30 mouse cellular contexts compared by ENCODE assay signal in genomic region chr6:90644965-90645364, GRCm38 (mm10). TPM values are rescaled to one million over a fixed set of nuclear protein-coding genes. Genes with fewer than 3 reads are reported as not detected.
DNase-seq lines count a peak whose midpoint lies in the region; ATAC-seq and TF ChIP-seq lines count a peak whose summit lies in the region.
"Had no signal": no experiment of that assay in that cellular context is flagged by ENCODE, and none has a peak within 500 bp of the region (broad histone marks: within the 10 kb centered on the region; RNA-seq: fewer than 3 reads in every experiment).

No protein-coding gene starts in this region.

- H3K27me3 ChIP-seq in forebrain, embryonic 13.5 days = no peaks in the 10 kb centered on the region
- H3K27me3 ChIP-seq in forebrain, embryonic 12.5 days = no peaks in the 10 kb centered on the region
- H3K27me3 ChIP-seq in hindbrain, postnatal 0 days (ENCODE audit: insufficient read depth, low read length) = no peaks in the 10 kb centered on the region
- no peaks in the 10 kb centered on the region for H3K27me3 ChIP-seq in hindbrain, embryonic 14.5 days (ENCODE audit: control insufficient read depth, insufficient read depth, low read length)
- no peaks in the 10 kb centered on the region for H3K27me3 ChIP-seq in neural tube, embryonic 13.5 days
- H3K27me3 ChIP-seq in neural tube, embryonic 15.5 days (replicated peaks) = no peaks in the 10 kb centered on the region
- H3K27me3 ChIP-seq: embryonic facial prominence, embryonic 13.5 days; forebrain, embryonic 15.5 days; heart, embryonic 12.5 days; limb, embryonic 15.5 days; liver, embryonic 13.5 days had no signal

- ATAC-seq in forebrain, embryonic 13.5 days = peak; percentile 36; the same call in 1 of the 2 replicates
- ATAC-seq in forebrain, embryonic 12.5 days (ENCODE audit: low FRiP score) = no peak
- ATAC-seq in hindbrain, postnatal 0 days = peak; percentile 68
- ATAC-seq in hindbrain, embryonic 14.5 days (ENCODE audit: low FRiP score) = no peak
- peak; percentile 50; the same call in 1 of the 2 replicates for ATAC-seq in neural tube, embryonic 13.5 days (ENCODE audit: low read depth)
- no peak for ATAC-seq in neural tube, embryonic 15.5 days (ENCODE audit: low FRiP score)
- ATAC-seq: forebrain, embryonic 15.5 days; inflammation-experienced regulatory T-cells, adult 6 months had no signal

- no peaks in the 10 kb centered on the region for H3K36me3 ChIP-seq in forebrain, embryonic 13.5 days (ENCODE audit: poor library complexity, severe bottlenecking)
- no peaks in the 10 kb centered on the region for H3K36me3 ChIP-seq in forebrain, embryonic 12.5 days (replicated peaks)
- no peaks in the 10 kb centered on the region for H3K36me3 ChIP-seq in hindbrain, postnatal 0 days (ENCODE audit: insufficient read depth, low read length)
- no peaks in the 10 kb centered on the region for H3K36me3 ChIP-seq in hindbrain, embryonic 14.5 days (replicated peaks; ENCODE audit: control insufficient read depth, insufficient read depth)
- no peaks in the 10 kb centered on the region for H3K36me3 ChIP-seq in neural tube, embryonic 13.5 days
- no peaks in the 10 kb centered on the region for H3K36me3 ChIP-seq in neural tube, embryonic 15.5 days
- H3K36me3 ChIP-seq: embryonic facial prominence, embryonic 13.5 days; forebrain, embryonic 15.5 days; limb, embryonic 10.5 days; limb, embryonic 15.5 days had no signal

- no peak overlapping the region for H3K27ac ChIP-seq in forebrain, embryonic 13.5 days
- H3K27ac ChIP-seq in forebrain, embryonic 12.5 days = no peak overlapping the region
- no peak overlapping the region for H3K27ac ChIP-seq in hindbrain, postnatal 0 days
- H3K27ac ChIP-seq in hindbrain, embryonic 14.5 days = no peak overlapping the region
- H3K27ac ChIP-seq in neural tube, embryonic 13.5 days (replicated peaks) = no peak overlapping the region
- no peak overlapping the region for H3K27ac ChIP-seq in neural tube, embryonic 15.5 days (replicated peaks)
- H3K27ac ChIP-seq: embryonic facial prominence, embryonic 13.5 days; forebrain, embryonic 15.5 days; heart, adult 2 months; limb, embryonic 15.5 days; liver, embryonic 13.5 days; stomach, postnatal 0 days had no signal

- 62% methylated on average over 4 of the region's 4 CpGs for WGBS in forebrain, embryonic 13.5 days
- WGBS in forebrain, embryonic 12.5 days = 79% methylated on average over 4 of the region's 4 CpGs
- 59% methylated on average over 4 of the region's 4 CpGs for WGBS in hindbrain, postnatal 0 days
- 70% methylated on average over 4 of the region's 4 CpGs for WGBS in hindbrain, embryonic 14.5 days
- 69% methylated on average over 4 of the region's 4 CpGs for WGBS in neural tube, embryonic 13.5 days
- WGBS in neural tube, embryonic 15.5 days = 68% methylated on average over 4 of the region's 4 CpGs

- peak; percentile 37 for DNase-seq in hindbrain, postnatal 0 days (ENCODE audit: low spot score)
- DNase-seq in hindbrain, embryonic 14.5 days (ENCODE audit: low spot score) = no peak
- DNase-seq in thymus, postnatal 25 days = no peak
- DNase-seq in right cerebral cortex, postnatal 10 days (ENCODE audit: low spot score in 2 of 2) = no peak
- DNase-seq: adrenal gland, postnatal 14 days; cerebellum, adult 11-12 months; cerebellum, adult 9-11 months; embryo, embryonic 11 days; heart, adult 2 months; kidney, adult 11 months; kidney, postnatal 14 days; layer of hippocampus, adult 9-11 months; liver, embryonic 13.5 days; lung, adult 2 months; lung, postnatal 36 days; right cerebral cortex, adult 18-20 months; right cerebral cortex, postnatal 4 days; thymus, adult 18-20 months; thymus, postnatal 36 days had no signal

- no peak for TF ChIP-seq CTCF in hindbrain, postnatal 0 days (IDR thresholded peaks at IDR 0.05; ENCODE audit: low read depth)

- no peak overlapping the region for H3K4me2 ChIP-seq in forebrain, embryonic 13.5 days
- H3K4me2 ChIP-seq in forebrain, embryonic 12.5 days = no peak overlapping the region
- no peak overlapping the region for H3K4me2 ChIP-seq in hindbrain, postnatal 0 days (ENCODE audit: low read depth, low read length)
- H3K4me2 ChIP-seq in hindbrain, embryonic 14.5 days (replicated peaks) = no peak overlapping the region
- no peak overlapping the region for H3K4me2 ChIP-seq in neural tube, embryonic 13.5 days
- H3K4me2 ChIP-seq in neural tube, embryonic 15.5 days = no peak overlapping the region
- H3K4me2 ChIP-seq: embryonic facial prominence, embryonic 13.5 days; forebrain, embryonic 15.5 days; heart, embryonic 12.5 days; limb, embryonic 15.5 days; liver, embryonic 13.5 days had no signal

- H3K9me3 ChIP-seq in forebrain, embryonic 13.5 days (replicated peaks) = no peaks in the 10 kb centered on the region
- H3K9me3 ChIP-seq in forebrain, embryonic 12.5 days = no peaks in the 10 kb centered on the region
- no peaks in the 10 kb centered on the region for H3K9me3 ChIP-seq in hindbrain, postnatal 0 days (ENCODE audit: low read length)
- H3K9me3 ChIP-seq in hindbrain, embryonic 14.5 days (ENCODE audit: control insufficient read depth, low read length) = 0 out of 2 replicates have a peak, but pooled peaks cover 4% of the 10 kb centered on the region
- no peaks in the 10 kb centered on the region for H3K9me3 ChIP-seq in neural tube, embryonic 13.5 days
- no peaks in the 10 kb centered on the region for H3K9me3 ChIP-seq in neural tube, embryonic 15.5 days (replicated peaks)
- H3K9me3 ChIP-seq: embryonic facial prominence, embryonic 13.5 days; forebrain, embryonic 15.5 days; limb, embryonic 10.5 days; limb, embryonic 15.5 days; liver, embryonic 13.5 days had no signal

- H3K4me1 ChIP-seq in forebrain, embryonic 13.5 days = peaks cover 9% of the 10 kb centered on the region
- peaks cover 8% of the 10 kb centered on the region; the same call in 1 of the 2 replicates for H3K4me1 ChIP-seq in forebrain, embryonic 12.5 days
- H3K4me1 ChIP-seq in hindbrain, postnatal 0 days (ENCODE audit: insufficient read depth, low read length) = 0 out of 2 replicates have a peak, but pooled peaks cover 2% of the 10 kb centered on the region
- peaks cover 10% of the 10 kb centered on the region; the same call in 1 of the 2 replicates for H3K4me1 ChIP-seq in hindbrain, embryonic 14.5 days (replicated peaks; ENCODE audit: control insufficient read depth, insufficient read depth, low read length)
- peaks cover 8% of the 10 kb centered on the region; the same call in 1 of the 2 replicates for H3K4me1 ChIP-seq in neural tube, embryonic 13.5 days (replicated peaks)
- H3K4me1 ChIP-seq in neural tube, embryonic 15.5 days = 0 out of 2 replicates have a peak, but pooled peaks cover 5% of the 10 kb centered on the region
- H3K4me1 ChIP-seq: embryonic facial prominence, embryonic 13.5 days; forebrain, embryonic 15.5 days; limb, embryonic 15.5 days had no signal

- H3K4me3 ChIP-seq in forebrain, embryonic 13.5 days = no peak overlapping the region
- no peak overlapping the region for H3K4me3 ChIP-seq in forebrain, embryonic 12.5 days (replicated peaks)
- H3K4me3 ChIP-seq in hindbrain, postnatal 0 days (ENCODE audit: low read length) = no peak overlapping the region
- no peak overlapping the region for H3K4me3 ChIP-seq in hindbrain, embryonic 14.5 days (replicated peaks; ENCODE audit: low read length)
- no peak overlapping the region for H3K4me3 ChIP-seq in neural tube, embryonic 13.5 days
- no peak overlapping the region for H3K4me3 ChIP-seq in neural tube, embryonic 15.5 days (replicated peaks)
- H3K4me3 ChIP-seq: embryonic facial prominence, embryonic 13.5 days; forebrain, embryonic 15.5 days; heart, adult 2 months; heart, embryonic 12.5 days; limb, embryonic 10.5 days; limb, embryonic 15.5 days; liver, embryonic 13.5 days had no signal

- H3K9ac ChIP-seq in forebrain, embryonic 13.5 days = no peak overlapping the region
- no peak overlapping the region for H3K9ac ChIP-seq in forebrain, embryonic 12.5 days
- H3K9ac ChIP-seq in hindbrain, postnatal 0 days (replicated peaks; ENCODE audit: low read length) = no peak overlapping the region
- H3K9ac ChIP-seq in hindbrain, embryonic 14.5 days = no peak overlapping the region
- no peak overlapping the region for H3K9ac ChIP-seq in neural tube, embryonic 13.5 days
- no peak overlapping the region for H3K9ac ChIP-seq in neural tube, embryonic 15.5 days (replicated peaks)
- H3K9ac ChIP-seq: embryonic facial prominence, embryonic 13.5 days; forebrain, embryonic 15.5 days; heart, embryonic 12.5 days; limb, embryonic 15.5 days; liver, embryonic 13.5 days had no signal

RNA-seq across cellular contexts. Expression of gene Slc41a3, which starts 40.4 kb away (rescaled TPM):
- polyA plus RNA-seq in forebrain, embryonic 13.5 days (2015; fragmentation: Nextera tagmentation; extraction: Ambion mirVana) = 1.7 and 1.9 TPM in 2 replicates
- 2.0 and 2.1 TPM in 2 replicates for polyA plus RNA-seq in forebrain, embryonic 12.5 days (2016; fragmentation: Nextera tagmentation; extraction: Ambion mirVana)
- total RNA-seq in hindbrain, postnatal 0 days (2014; rRNA removed) = 17.4 and 18.0 TPM in 2 replicates
- 17.1 and 17.6 TPM in 2 replicates for polyA plus RNA-seq in hindbrain, postnatal 0 days (2015; fragmentation: Nextera tagmentation; extraction: Ambion mirVana)
- polyA plus RNA-seq in hindbrain, embryonic 14.5 days (2014; fragmentation: Nextera tagmentation; extraction: Ambion mirVana) = 6.9 and 7.8 TPM in 2 replicates
- polyA plus RNA-seq in neural tube, embryonic 13.5 days (2015; fragmentation: Nextera tagmentation; extraction: Ambion mirVana) = 4.9 and 5.8 TPM in 2 replicates
- 8.2 TPM in 2 replicates for polyA plus RNA-seq in neural tube, embryonic 15.5 days (2015; fragmentation: Nextera tagmentation; extraction: Ambion mirVana)

Comparison
In these comparisons a context has a peak if more than half of its experiments do, and no peak if none do; other contexts are left out.
1. ATAC-seq: peak in forebrain, embryonic 13.5 days (single experiment), hindbrain, postnatal 0 days (single experiment) and neural tube, embryonic 13.5 days (single experiment); none in forebrain, embryonic 12.5 days (single experiment), hindbrain, embryonic 14.5 days (single experiment) and neural tube, embryonic 15.5 days (single experiment).